Mouse (Mus musculus) spleen, adult 2 months (tissue): ENCODE data around the gene Slc12a6.

Source experiments
- CTCF ChIP-seq: fragments of 200-500 bp; IDR thresholded peaks from 2 replicates; pipeline ENCODE4 v1.5.1; 2011; ENCODE audit warnings: mild to moderate bottlenecking, inconsistent platforms; ENCODE audit not compliant: insufficient read depth, insufficient read length, insufficient replicate concordance; ENCODE audit errors: extremely low read depth
- POLR2A ChIP-seq: fragments of 200-500 bp; IDR thresholded peaks from 2 replicates; pipeline ENCODE4 v1.6.1; 2011; ENCODE audit warnings: low read depth, low read length, inconsistent platforms

GRCm38 (mm10) chr2:112328069-112328777, 62.6 kb downstream of the Slc12a6 start:
- TF ChIP-seq CTCF (no peak), POLR2A (no peak)
